Mouse (Mus musculus): ENCODE results near the gene Tmc6.

GRCm38 (mm10) chr11:117781199-117781821 lies 688 bp downstream of the Tmc6 start:
- no peak for TF ChIP-seq CTCF (IDR thresholded peaks at IDR 0.05; ENCODE audit: low read depth)
- TF ChIP-seq EP300 (IDR thresholded peaks at IDR 0.05; ENCODE audit: low read depth): no peak

Data from liver, postnatal 0 days (tissue).